Mouse (Mus musculus) lung, postnatal 0 days (tissue): ENCODE measurements at regions not wholly inside any gene's neighbourhood (a gene's known extent, or its start where the extent isn't known, plus 50 kb on each side); places are given as distances from the start of the nearest gene placed in this dataset.

Source experiments
- CTCF ChIP-seq: IDR thresholded peaks from 2 replicates; pipeline ENCODE4 v1.5.1; 2016; ENCODE audit warnings: antibody characterized with exemption, mild to moderate bottlenecking
- EP300 ChIP-seq: IDR thresholded peaks from 2 replicates; pipeline ENCODE4 v1.6.1; 2016; ENCODE audit warnings: antibody characterized with exemption, mild to moderate bottlenecking, control low read depth

- no peak for TF ChIP-seq CTCF
- TF ChIP-seq EP300 = no peak
Observed at GRCm38 (mm10) chr12:97862921-97863320, 396.3 kb downstream of the Galc start.
